Comparison of ENCODE assay signal across 15 mouse cellular contexts in genomic region chr5:98939116-98939515, GRCm38 (mm10).
A peak's percentile ranks its signal among the peaks of the same experiment; 100 is the strongest.
DNase-seq lines count a peak whose midpoint lies in the region; ATAC-seq lines count a peak whose summit lies in the region.
"Had no signal": no experiment of that assay in that cellular context is flagged by ENCODE, and none has a peak within 500 bp of the region (broad histone marks: within the 10 kb centered on the region; RNA-seq: fewer than 3 reads in every experiment).

No protein-coding gene starts in this region.

- no peaks in the 10 kb centered on the region for H3K36me3 ChIP-seq in forebrain, embryonic 13.5 days (ENCODE audit: poor library complexity, severe bottlenecking)
- no peaks in the 10 kb centered on the region for H3K36me3 ChIP-seq in hindbrain, embryonic 11.5 days (ENCODE audit: control insufficient read depth, insufficient read depth, low read length)
- H3K36me3 ChIP-seq in midbrain, embryonic 15.5 days (replicated peaks), result no peaks in the 10 kb centered on the region
- H3K36me3 ChIP-seq: embryonic facial prominence, embryonic 13.5 days; G1E; limb, embryonic 15.5 days had no signal

- H3K27ac ChIP-seq in forebrain, embryonic 13.5 days, result peak overlapping the region; percentile 54
- no peak overlapping the region for H3K27ac ChIP-seq in hindbrain, embryonic 11.5 days (ENCODE audit: low read depth, low read length)
- H3K27ac ChIP-seq in midbrain, embryonic 15.5 days, result no peak overlapping the region
- H3K27ac ChIP-seq: embryonic facial prominence, embryonic 13.5 days; gastrocnemius, adult 2 months; left cerebral cortex, adult 2 months; limb, embryonic 15.5 days had no signal

- peak; percentile 83 for ATAC-seq in forebrain, embryonic 13.5 days
- 0 out of 2 replicates have a peak, but pooled peaks have one; percentile 36 for ATAC-seq in hindbrain, embryonic 11.5 days (ENCODE audit: low FRiP score)
- peak; percentile 62; the same call in 1 of the 2 replicates for ATAC-seq in midbrain, embryonic 15.5 days (replicated peaks)

- no peak overlapping the region for H3K4me3 ChIP-seq in forebrain, embryonic 13.5 days
- no peak overlapping the region for H3K4me3 ChIP-seq in hindbrain, embryonic 11.5 days (ENCODE audit: low read depth, low read length)
- H3K4me3 ChIP-seq in midbrain, embryonic 15.5 days, result no peak overlapping the region
- H3K4me3 ChIP-seq: embryonic facial prominence, embryonic 13.5 days; gastrocnemius, adult 2 months; left cerebral cortex, adult 2 months; limb, embryonic 15.5 days had no signal

- 0 out of 2 replicates have a peak, but pooled peaks cover 7% of the 10 kb centered on the region for H3K4me1 ChIP-seq in forebrain, embryonic 13.5 days
- H3K4me1 ChIP-seq in hindbrain, embryonic 11.5 days (replicated peaks; ENCODE audit: control insufficient read depth, insufficient read depth, low read length), result no peaks in the 10 kb centered on the region; the same call in 1 of the 2 replicates
- H3K4me1 ChIP-seq in midbrain, embryonic 15.5 days, result peaks cover 13% of the 10 kb centered on the region; the same call in 1 of the 2 replicates
- H3K4me1 ChIP-seq: limb, embryonic 15.5 days had no signal

- no peak overlapping the region for H3K4me2 ChIP-seq in forebrain, embryonic 13.5 days
- no peak overlapping the region for H3K4me2 ChIP-seq in hindbrain, embryonic 11.5 days (replicated peaks; ENCODE audit: low read depth, low read length)
- no peak overlapping the region for H3K4me2 ChIP-seq in midbrain, embryonic 15.5 days
- H3K4me2 ChIP-seq: embryonic facial prominence, embryonic 13.5 days; limb, embryonic 15.5 days had no signal

- 76% methylated on average over 9 of the region's 9 CpGs for WGBS in forebrain, embryonic 13.5 days
- WGBS in hindbrain, embryonic 11.5 days, result 85% methylated on average over 9 of the region's 9 CpGs
- WGBS in midbrain, embryonic 15.5 days, result 65% methylated on average over 9 of the region's 9 CpGs

- H3K27me3 ChIP-seq in forebrain, embryonic 13.5 days, result no peaks in the 10 kb centered on the region
- no peaks in the 10 kb centered on the region for H3K27me3 ChIP-seq in hindbrain, embryonic 11.5 days (ENCODE audit: control insufficient read depth, insufficient read depth, low read length)
- H3K27me3 ChIP-seq in midbrain, embryonic 15.5 days (replicated peaks), result no peaks in the 10 kb centered on the region
- H3K27me3 ChIP-seq: embryonic facial prominence, embryonic 13.5 days; limb, embryonic 15.5 days had no signal

- no peak overlapping the region for H3K9ac ChIP-seq in forebrain, embryonic 13.5 days
- no peak overlapping the region for H3K9ac ChIP-seq in hindbrain, embryonic 11.5 days (ENCODE audit: low read depth, low read length)
- no peak overlapping the region for H3K9ac ChIP-seq in midbrain, embryonic 15.5 days
- H3K9ac ChIP-seq: embryonic facial prominence, embryonic 13.5 days; limb, embryonic 15.5 days had no signal

- peak; percentile 64 for DNase-seq in left cerebral cortex, postnatal 4 days
- DNase-seq in left cerebral cortex, postnatal 25 days (ENCODE audit: low spot score in 2 of 2), result no peak
- no peak for DNase-seq in hindbrain, embryonic 11.5 days (ENCODE audit: low spot score)
- DNase-seq in lung, postnatal 10 days, result no peak
- DNase-seq in adrenal gland, adult 2 months, result no peak
- DNase-seq in B cell, adult 2 months, result no peak
- DNase-seq: gastrocnemius, adult 2 months; lung, adult 2 months; thymus, adult 2 months had no signal

- H3K9me3 ChIP-seq in forebrain, embryonic 13.5 days (replicated peaks), result no peaks in the 10 kb centered on the region
- no peaks in the 10 kb centered on the region for H3K9me3 ChIP-seq in hindbrain, embryonic 11.5 days (ENCODE audit: control insufficient read depth, low read length)
- H3K9me3 ChIP-seq in midbrain, embryonic 15.5 days, result no peaks in the 10 kb centered on the region
- H3K9me3 ChIP-seq: embryonic facial prominence, embryonic 13.5 days; limb, embryonic 15.5 days had no signal

- intact Hi-C loops in left cerebral cortex, postnatal 4 days (cut with DNase I), result no loop called here
- intact Hi-C loops in left cerebral cortex, postnatal 25 days (cut with DNase I), result no loop called here
